Mouse (Mus musculus): Measurements from ENCODE around the gene Ccdc159.

DNA sequence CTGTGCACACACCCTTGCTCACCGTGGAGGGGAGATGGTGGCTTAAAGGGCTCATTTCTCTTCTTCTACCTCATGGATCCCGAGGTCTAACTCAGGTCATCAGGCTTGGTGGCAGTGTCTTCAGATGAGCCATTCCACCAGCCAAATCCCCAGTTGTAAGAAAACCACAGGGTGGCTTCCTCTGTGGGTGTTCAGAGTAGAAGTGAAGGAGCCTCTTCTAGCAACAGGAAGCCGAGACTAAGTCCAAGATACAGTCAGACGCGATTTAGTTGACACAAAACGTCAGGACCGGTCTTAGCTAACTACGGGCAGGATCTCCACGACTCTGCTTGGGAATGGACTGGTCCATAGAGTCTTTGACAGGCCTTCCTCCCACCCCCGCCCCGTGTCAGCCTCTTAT is 19.1 kb upstream of the Ccdc159 start:
- TF ChIP-seq POLR2A (IDR thresholded peaks at IDR 0.05; ENCODE audit: extremely low read depth, insufficient read depth, low read length), result no peak
- TF ChIP-seq CTCF (IDR thresholded peaks at IDR 0.05; ENCODE audit: extremely low read depth, insufficient read depth, low read length), result no peak

All from cortical plate, adult 2 months (tissue).